Mouse (Mus musculus) heart, postnatal 0 days (tissue): Measurements from ENCODE around the gene Slc30a3.

Experiments
- CTCF ChIP-seq: IDR thresholded peaks from 2 replicates; pipeline ENCODE4 v1.5.1; 2016; ENCODE audit warnings: antibody characterized with exemption, control low read depth, low read depth
- EP300 ChIP-seq: IDR thresholded peaks from 2 replicates; pipeline ENCODE4 v1.6.1; 2016; ENCODE audit warnings: antibody characterized with exemption, low read depth

DNA sequence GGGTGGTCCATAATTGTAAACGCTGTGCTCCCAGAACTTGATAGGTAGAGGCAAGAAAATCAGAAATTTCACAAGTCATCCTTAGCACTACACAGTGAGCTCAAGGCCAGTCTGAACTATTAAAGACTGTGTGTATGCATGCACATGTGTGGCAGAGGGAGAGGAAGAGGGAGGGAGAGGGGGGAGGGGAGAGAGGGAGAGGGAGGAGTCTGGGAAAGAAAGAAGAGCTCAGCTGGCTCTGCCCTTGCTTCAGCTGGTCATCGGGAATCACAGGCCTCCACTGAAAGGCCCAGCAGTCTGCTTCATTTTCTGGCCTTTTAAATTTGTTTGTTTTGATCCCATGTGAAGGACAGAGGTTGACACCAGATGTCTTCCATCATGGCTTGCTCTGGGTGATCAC is 15.4 kb upstream of the Slc30a3 start:
- TF ChIP-seq CTCF: no peak
- no peak for TF ChIP-seq EP300
